Mouse (Mus musculus) adrenal gland (tissue): ENCODE measurements around the gene Ly6g6f.
"Not testable (repeated sequence)": the region's sequence is repeated elsewhere in the genome, so short reads cannot be mapped to it uniquely, and the experiment has no call there.

Experiments
- intact Hi-C: fragments of 180-260 bp; cut with DNase I; formaldehyde crosslinking; loops from one replicate; pipeline ENCODE4 v1.15.1; 2025
- long read RNA-seq, 2 experiments: library from polyadenylated mRNA; unstranded; transcript quantifications; one replicate each; pipeline ENCODE4 v2.0.0; 2020; ENCODE audit warnings: borderline replicate concordance in 1 of 2; ENCODE audit not compliant: insufficient replicate concordance in 1 of 2

Ly6g6f gene
- long read RNA-seq, experiment 1, result 0 reads
- long read RNA-seq, experiment 2, result 0 reads

DNA sequence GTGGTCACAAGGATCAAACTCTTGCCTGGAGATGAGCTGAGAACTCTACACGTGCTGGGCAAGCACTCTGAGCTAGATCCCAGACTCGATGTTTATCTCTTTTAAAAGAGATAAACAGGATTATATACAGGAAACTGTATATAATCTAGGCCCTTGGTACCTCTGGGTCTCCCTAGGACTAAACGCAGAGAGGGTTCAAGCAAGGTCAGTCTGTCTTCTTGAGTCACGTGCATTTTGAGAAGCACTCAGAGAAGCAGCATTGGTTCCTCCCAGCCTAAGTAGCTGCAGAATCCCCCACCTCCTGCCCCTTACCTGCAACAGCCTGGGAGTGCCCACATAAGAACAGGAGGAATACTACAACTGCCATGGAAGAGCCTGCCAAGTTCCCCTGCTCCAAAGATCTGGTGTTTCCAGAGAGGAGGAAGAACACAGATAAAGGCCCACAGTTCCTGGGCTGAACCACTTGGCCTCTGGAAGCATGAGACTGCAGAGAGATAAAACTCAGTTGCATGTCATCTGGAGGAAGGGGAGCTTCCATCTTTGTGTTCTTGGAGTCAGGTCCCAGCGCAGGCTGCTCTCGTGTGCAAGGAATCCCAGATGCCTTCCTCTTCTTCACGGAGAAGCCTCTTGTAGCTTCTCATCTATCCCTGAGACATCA lies at the start of gene Ly6g6f:
Gene Ly6g6f, minus strand, starts transcription at position 403 of the 658 bp plus-strand sequence.
- intact Hi-C loops, result no loop called here

DNA sequence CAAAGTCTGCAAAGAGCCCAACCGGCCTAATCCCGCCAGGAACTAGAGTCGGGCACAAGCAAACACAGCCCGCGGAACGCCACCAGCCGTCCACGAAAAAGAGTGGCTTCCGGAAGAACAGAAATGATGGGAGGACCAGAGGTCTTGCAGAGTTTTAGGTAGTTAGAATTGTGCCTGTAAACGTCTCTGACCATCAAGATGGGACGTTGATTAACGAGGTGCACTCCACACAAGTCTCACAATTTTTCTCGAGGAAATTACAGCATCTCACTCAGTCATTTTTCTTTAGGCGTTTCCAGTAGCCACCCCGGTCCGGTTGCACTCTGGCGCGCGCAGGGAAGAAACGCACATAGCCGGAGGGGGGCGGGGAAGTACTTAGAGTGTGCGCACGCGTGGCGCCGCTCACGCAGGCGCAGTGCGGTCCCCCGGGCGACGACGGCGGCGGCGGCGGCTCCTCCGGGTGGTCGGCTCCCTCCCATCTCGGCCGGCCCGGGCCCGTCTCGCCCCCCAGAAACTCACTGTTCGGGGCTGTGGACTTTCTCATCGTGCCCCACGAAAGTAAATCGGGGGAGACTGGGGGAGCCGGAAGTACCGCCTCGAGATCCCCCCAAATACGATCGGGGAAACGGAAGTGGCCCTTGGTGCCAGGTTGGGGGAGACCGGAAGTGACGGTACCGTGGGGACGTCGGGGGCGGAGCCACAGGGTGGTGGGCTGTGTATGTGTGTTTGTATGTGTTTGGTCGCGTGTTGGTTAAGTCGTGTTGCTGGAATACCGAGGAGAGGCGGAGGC lies 49.6 kb upstream of the Ly6g6f start, which contains the start of gene Bag6:
Gene Bag6, plus strand, starts transcription at position 378 of the 790 bp plus-strand sequence.
- intact Hi-C loops, result no loop called here

DNA sequence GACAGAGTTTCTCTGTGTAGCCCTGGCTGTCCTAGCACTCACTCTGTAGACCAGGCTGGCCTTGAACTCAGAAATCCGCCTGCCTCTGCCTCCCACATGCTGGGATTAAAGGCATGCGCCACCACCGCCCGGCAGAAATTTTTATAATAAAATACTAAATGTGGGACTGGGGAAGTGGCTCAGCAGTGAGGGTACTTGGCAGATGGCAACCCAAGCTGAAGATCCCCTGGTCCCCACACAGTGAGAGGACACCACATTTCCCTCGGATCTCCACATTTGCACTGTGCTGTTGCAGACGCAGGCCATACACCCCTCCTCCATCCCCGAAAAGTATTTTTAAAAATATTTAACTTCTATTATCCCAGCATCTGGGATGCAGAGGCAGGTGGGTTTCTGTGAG lies 48.1 kb upstream of the Ly6g6f start:
- intact Hi-C loops, result no loop called here

DNA sequence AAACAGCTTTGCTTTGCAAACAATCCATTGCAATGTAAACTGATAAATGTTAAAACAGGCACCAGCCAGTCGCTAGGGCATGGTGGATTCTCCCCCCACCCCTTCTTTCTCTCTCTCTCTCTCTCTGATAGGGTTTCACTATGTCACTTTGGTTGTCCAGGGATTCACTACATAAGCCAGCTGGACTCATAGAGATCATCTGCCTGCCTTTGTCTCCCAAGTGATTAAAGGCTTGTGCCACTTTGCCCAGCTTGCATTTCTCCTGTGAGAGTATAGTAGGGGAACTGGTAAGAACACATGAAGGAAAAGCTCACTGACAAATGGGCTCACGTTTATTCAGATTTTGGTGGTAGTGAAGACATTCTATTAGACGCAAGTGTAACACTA lies 46.8 kb upstream of the Ly6g6f start:
- intact Hi-C loops, result no loop called here

DNA sequence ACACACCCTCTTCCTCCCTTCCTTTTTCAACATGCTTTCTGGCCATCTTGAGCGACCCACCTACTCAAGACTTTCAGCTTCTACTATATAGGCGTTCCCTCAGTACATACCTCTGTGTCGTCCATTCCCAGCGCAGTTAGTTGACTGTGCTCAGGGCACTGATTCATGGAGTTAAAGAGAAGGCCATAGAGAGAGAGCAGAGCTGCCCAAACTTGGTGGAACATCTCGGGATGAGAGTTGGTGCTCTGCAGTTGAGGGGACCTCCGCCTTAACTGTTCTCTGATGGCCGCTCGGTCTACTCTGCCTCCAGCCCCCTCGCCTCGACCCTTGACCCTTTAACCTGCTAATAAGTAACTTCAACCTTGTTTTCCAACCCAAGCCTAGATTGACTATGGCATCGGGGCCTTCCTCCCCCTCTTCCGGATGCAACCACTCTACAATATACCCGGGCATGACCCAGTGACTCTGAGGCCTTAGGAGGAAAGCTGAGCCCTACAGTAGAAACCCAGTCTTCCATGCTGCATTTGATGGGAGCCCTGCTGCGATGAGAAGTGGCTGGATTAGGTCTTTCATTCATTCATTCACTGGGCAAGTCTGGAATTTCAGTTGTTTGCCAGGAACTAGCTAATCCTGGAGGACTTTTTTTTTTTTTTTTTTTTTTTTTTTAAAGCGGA lies 46.2 kb upstream of the Ly6g6f start, which contains the start of gene Apom:
Gene Apom, minus strand, starts transcription at position 551 of the 674 bp plus-strand sequence.
- intact Hi-C loops, result no loop called here

DNA sequence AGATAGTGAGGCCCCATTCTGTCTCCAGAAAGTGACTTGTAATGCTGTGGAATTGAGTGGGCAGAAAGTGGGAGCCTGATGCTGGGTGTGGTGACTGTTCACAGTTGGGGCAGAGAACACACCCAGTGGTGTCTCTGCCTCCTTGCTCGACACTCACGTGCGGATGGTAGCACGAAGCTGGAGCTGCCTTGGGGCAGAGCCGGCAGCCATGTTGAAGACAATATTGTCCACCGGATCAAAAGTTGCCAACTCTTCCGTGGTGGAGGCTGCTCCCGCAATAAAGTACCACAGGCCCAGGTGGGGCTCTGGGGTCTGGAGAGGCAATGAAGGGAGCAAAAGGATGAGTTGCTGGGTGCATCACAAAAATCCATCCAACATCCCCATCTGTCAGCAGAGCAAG lies 45.6 kb upstream of the Ly6g6f start:
- intact Hi-C loops, result no loop called here

DNA sequence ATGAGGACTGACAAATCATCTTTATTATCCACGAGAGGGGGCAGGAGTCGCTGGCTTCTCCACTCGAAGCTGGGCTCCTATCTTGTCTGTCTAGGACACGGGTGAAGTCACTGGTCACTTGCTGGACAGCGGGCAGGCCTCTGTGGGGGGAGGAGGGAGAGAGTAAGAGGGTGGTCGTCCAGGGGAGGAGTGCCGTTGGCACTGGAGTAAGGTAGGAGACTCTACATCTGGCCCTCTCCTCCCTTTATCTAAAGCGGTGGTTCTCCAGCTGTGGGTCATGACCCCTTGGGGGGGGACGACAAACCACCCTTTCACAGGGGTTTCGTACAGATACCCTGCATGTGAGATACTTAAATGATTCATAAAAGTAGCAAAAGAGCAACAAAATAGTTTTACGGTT lies 43.6 kb upstream of the Ly6g6f start:
- intact Hi-C loops, result no loop called here

DNA sequence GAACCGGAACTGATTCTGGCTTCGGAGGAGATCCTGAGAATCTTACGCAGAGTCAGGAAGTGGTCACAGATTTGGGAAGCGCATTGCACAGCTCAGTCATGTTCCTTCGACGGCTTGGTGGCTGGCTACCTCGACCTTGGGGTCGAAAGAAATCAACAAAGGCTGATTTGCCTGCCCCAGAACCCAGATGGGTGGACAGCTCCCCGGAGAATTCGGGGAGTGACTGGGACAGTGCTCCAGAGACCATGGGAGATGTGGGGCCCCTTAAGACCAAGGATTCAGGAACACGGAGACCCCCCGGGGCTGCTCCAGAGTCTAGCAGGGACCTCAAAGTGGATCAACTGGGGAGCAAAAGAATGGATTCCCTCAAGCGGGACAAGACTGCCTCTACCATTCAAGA lies 41.6 kb upstream of the Ly6g6f start:
- intact Hi-C loops, result no loop called here

DNA sequence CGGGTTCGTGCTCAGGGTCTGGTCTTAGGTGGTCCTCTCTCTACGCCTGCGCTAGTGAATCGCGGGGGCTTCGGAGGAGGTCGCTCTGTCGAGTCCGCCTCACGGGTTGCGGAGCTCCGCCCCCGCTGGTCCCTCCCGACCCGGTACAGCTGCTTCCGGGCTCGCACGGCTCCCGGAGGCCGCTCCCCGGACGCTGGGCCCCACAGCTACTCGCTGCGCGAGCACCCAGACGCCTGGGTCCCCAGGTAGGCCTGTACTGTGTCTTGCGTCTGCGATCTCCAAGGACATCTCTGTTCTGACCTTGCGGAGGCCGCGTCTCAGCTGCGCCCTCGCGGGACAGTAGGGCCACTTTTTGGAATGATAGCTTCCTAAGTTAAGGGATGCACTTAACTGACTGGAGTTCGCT lies 40.8 kb upstream of the Ly6g6f start, which contains the start of gene D17H6S53E:
Gene D17H6S53E, plus strand, starts transcription at position 168 of the 406 bp plus-strand sequence.
- intact Hi-C loops, result no loop called here

DNA sequence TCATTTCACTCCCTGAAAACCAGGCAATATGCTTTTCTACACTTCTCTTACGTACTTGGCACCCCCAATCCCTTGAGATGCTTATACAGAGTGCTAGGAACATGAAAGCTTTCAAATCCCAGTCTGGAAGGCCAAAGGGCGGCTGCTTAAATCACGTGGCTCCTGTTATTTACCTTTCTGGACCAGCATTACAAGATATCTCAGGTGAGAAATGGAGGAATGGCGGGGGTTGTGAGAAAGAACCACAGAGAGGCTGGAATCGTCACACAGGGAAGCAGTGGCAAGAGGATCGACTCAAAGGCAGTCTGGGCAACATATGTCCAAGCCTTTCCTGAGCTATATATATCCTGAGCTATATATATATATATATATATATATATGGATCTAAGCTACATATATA lies 40.2 kb upstream of the Ly6g6f start:
- intact Hi-C loops, result no loop called here

DNA sequence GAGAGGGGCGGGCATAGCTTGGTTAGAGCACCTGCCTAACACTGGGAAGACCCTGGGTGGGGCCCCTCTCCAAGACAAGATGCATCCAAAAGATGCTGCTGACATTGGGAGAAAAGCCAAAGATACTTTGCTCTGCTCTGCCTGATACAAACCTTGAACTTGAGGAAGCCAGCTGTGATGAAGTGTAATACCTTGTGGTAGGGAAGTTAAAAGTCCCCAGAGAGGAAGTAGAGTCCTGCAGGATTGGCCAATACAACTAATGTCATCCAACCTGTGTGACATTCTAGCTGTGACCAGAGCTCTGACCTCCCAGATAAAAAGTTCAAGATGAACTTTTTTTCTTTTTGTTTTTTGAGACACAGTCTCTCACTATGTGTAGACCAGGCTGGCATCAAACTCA lies 39.7 kb upstream of the Ly6g6f start:
- intact Hi-C loops, result no loop called here

DNA sequence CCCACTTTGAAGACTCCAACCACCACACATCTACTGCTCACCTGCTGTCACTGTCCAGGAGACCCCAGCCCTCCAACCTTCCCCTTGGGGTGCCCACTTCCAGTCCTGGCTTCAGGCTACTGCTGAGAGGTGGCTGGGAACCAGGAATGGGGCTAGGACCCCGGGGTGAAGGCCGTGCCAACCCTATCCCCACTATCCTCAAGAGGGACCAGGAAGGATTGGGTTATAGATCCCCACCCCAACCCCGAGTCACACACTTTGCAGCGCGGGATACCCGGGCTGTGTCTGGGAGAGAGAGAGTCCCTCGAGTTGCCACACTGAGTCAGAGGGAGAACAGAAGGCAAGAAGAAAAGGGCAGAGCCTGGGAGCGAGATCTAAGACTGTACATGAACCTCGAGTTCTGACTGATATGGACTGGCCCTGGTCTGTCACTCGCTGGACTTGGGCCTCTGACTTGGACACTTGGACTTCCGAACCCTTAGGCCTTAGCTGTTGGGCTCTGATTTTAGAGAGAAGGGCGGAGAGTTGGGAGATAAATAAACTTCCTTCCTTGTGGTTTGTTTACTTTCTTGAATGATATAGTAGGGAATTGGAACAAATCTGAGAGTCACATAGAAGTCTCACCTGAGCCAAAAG lies 39.0 kb upstream of the Ly6g6f start:
- intact Hi-C loops, result not testable (repeated sequence)

DNA sequence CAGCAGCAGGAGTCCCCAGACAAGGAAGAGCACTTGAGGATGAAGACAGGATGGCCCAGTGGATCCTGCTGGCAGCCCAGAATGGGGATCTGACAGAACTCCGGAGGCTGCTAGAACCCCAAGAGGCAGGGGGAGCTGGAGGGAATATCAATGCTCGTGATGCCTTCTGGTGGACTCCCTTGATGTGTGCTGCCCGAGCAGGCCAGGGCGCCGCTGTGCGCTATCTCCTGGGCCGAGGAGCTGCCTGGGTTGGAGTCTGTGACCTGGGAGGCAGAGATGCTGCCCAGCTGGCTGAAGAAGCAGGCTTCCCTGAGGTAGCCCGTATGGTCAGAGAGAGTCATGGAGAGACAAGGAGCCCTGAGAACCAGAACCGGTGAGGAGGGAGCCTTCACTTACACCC lies 37.9 kb upstream of the Ly6g6f start:
- intact Hi-C loops, result not testable (repeated sequence)

DNA sequence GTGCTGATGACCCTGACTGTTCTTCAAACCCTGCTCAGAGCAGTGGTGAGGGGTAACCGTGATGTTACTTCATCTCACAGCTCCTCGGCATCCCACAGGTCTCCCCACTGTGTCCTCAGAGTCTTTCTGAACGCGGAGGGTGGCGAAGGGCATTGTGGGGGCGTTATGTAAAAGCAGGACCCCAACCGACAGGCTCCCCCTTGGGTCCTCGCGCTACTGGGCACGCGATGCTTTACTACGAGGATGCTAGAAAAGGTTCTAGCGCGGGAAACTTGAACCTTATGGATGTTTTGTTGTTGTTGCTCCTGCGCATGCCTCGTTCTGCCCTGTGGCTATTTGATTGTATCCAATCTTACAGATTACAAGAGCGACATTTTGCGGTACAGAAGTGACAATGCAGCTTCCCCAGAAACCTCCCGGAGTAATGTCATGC lies 36.5 kb upstream of the Ly6g6f start, which contains the start of gene Csnk2b:
Gene Csnk2b, minus strand, starts transcription at position 183 of the 433 bp plus-strand sequence.
- intact Hi-C loops, result no loop called here

DNA sequence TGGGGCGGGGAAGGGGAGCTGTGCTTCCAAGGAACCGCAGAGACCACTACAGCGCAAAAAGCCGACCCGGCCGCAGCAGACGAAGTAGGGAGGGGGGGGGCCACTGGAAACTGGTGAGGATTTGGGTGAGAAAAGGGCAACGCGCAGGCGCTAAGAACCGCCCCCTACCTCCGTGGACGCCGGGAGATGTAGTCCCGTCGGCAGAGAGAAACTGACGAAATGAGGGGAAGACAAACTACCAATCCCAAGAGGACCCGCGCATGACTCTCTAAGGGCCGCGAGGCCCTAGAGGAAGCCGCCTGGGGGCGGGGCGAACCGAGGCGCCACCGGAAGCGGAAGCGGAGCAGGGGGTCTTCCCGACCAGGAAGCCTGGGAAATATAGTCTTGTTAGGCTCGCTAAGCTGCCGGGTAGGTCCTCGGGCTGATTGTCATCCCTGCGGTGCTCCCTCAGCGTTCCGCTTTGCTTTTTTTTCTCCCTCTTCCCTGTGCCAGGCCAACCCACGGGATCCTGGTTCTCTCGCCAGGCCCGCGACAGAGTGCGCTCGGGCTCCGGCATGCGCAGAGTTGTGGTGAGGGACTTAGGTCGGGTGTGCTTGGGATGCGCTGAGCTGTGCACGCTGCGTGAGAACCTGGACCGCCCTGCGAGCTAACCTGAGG lies 35.9 kb upstream of the Ly6g6f start, which contains the start of gene Gpank1:
Gene Gpank1, plus strand, starts transcription at position 313 of the 657 bp plus-strand sequence.
- intact Hi-C loops, result no loop called here

DNA sequence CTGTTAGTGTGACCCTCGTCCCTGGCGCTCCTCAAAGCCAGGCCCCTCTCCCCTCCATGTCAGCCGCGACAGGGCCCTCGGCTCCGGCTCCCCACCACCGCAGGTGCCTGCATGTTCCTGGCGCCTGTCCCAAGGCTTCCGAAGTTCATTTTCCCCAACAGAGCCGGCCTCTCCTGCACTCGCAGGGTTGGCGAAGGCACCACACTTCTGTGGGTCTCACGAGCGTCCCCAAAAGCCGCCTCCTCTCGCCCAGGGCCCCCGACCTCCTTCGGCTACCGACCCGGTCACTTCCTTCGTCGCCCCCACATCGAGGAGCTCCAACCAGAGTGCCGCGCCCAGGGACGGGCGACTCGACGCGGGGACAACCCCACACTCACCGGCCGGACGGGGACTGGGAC lies 35.3 kb upstream of the Ly6g6f start:
- intact Hi-C loops, result no loop called here

DNA sequence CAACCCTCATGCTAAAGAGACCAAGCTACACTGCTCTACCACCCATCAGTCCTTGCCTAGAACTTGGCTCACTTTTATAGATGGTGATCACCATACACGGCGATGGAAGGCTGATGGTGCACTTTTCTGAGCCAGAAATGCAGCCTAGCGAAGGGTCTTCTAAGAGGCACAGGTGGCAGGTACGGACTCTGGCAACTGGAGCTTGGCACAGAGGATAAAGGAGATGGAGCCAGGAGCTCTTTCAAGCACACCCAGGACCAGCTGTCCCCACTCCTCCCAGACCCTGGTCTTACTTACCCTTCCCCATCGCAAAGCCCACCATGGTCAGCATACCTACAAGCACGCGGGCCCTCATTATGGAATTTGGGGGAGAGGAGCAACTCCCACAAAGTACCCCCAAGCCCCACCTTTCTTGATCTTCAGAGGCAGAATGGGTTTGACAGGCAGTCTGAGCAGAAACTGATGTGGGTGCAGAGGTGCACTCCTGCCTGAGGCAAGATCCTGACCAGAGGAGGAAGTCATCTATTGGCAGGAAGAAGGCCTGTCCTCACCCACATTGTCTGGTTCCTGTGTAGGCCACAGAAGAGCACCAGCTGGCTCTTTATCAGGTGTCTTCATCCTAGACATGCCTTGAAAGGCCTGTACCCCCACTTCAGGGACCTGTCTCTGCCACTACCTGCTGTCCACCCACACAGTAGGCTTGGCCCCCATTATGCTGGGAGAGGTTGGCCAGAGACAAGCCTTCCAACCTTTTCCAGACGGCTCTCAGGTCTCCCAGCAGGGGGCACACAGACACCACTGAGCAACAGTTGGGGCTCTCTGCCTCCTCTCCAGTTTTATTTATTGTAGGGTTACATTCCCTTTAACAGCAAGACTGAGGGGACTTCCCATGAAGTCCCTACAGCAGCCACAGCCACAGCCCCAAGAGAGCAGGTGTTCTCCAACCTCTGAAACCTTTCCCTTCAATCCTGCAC lies 29.9 kb upstream of the Ly6g6f start, which contains the start of gene Ly6g5b:
Gene Ly6g5b, minus strand, starts transcription at position 383 of the 974 bp plus-strand sequence.
- intact Hi-C loops, result no loop called here

DNA sequence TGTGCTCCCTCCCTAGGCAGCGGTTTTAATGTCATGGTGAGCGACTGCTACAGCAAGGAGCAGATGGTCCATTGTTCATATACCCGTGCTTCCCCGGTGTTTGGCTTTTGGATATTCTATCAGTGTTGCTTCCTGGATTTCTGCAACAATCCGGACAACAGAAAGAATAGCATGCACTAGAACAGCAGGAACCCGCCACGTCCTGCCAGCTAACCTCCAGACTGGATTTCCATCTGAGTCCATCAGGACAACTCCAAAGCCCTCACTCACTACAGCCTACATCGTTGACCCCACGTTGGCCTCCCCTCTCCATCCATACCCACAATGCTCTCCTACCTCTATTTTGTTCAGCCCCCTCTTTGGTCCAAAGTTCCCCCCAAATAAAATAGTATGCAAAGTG lies 26.4 kb upstream of the Ly6g6f start:
- intact Hi-C loops, result no loop called here

DNA sequence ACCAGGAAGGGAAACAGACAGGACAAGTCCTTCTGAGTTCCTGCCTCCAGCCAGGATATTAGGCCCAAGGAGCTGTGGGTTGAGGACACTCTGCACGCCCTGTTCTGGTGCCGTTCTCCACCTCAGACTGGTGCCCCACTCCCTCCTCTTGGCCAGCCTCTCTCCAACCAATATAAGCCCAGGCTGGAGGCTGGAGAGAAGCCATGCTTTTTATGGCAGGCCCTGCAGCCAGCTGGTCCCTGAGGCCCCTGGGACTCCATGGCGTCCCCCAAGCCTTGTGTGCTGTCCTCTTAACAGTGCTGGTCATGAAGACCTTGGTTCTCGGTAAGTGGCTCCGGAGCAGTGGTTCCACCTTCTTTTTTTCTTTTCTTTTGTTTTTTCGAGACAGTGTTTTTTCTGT lies 22.7 kb upstream of the Ly6g6f start, which contains the start of gene Ly6g5c:
Gene Ly6g5c, plus strand, starts transcription at position 183 of the 400 bp plus-strand sequence.
- intact Hi-C loops, result loop anchor here (5.0 kb wide), 1 partner anchor 86 kb away; no protein-coding TSS in a partner anchor
